Mouse (Mus musculus): ENCODE measurements around the gene Emid1.

The Emid1 gene

GRCm38 (mm10) chr11:5151680-5152337 lies at the start of gene Emid1:
Gene Emid1, minus strand, starts transcription at chr11:5152257.
- no peak for DNase-seq (ENCODE audit: low read depth, low spot score)

DNA sequence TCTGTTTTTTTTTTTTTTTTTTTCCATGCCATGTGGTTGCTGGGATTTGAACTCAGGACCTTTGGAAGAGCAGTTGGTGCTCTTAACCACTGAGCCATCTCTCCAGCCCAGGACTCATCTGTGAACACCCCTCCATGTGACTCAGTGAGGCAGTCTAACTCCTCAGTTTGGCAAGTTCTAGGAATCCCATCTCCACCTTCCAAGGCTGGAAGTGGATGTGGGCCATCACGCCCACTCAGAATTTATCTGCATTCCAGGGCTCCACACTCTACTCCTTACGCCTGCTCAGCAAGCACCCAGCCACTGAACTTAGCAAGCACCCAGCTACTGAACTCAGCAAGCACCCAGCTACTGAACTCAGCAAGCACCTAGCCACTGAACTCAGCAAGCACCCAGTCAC lies 47.8 kb upstream of the Emid1 start:
- DNase-seq (ENCODE audit: low read depth, low spot score): peak; percentile 51

- no peak for DNase-seq (ENCODE audit: low read depth, low spot score)
Measured at GRCm38 (mm10) chr11:5197068-5197467, 45.0 kb upstream of the Emid1 start.

DNA sequence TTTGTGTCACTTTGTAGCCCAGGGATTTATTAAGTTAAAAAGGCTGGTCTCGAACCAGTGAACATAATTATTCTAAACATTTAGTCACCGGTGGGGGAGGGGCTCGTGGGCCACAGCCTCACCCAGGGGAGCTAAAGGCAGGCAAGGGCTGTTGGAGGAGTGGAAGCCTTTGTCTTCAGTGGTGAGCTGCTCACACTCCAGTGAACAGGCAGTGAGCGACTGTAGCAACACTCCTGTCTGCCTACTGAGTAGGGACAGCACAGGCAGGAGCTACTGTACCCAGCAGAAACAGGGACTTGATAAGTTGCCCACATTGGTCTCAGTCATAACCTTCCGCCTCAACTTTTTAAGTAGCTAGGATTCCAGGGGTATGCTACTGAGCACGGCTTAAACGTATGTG lies 44.5 kb upstream of the Emid1 start:
- no peak for DNase-seq (ENCODE audit: low read depth, low spot score)

GRCm38 (mm10) chr11:5193576-5193881 lies 41.5 kb upstream of the Emid1 start:
- no peak for DNase-seq (ENCODE audit: low read depth, low spot score)

DNA sequence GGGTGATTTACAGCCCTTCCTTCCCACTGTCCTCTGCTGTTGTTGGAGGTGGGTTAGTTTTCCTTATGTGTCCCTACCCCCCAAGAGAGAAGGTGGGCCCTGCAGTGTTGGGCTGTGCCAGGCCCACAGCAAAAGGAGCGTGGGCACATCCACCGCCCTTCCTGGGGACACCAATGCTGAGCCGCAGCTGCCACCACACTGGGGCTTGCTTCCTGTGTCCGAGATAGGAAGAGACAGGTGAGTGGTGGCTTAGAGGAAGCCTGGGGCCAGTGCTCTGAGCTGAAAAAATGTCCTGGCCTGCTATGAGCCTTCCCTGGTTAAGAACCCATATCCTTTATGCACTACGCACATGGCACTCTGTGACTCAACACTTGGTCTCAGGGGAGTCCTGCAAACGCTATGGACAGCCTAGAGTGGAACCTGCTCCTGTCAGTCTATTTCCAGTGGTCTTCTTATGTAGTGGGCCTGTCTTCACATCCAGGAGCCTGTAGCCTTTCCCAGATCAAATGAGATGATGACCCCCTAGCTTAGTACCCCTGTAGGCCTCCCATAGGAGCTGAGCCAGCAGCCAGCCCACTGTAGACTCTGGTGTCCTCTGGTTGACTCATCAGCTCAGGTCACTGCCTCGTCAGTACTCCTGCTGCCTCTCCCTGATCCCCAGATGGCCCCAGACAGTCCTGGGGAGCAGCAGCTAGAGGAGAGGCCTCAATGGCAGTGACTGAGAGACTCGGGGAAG lies 41.0 kb upstream of the Emid1 start:
- peak; percentile 24 for DNase-seq (ENCODE audit: low read depth, low spot score)

DNA sequence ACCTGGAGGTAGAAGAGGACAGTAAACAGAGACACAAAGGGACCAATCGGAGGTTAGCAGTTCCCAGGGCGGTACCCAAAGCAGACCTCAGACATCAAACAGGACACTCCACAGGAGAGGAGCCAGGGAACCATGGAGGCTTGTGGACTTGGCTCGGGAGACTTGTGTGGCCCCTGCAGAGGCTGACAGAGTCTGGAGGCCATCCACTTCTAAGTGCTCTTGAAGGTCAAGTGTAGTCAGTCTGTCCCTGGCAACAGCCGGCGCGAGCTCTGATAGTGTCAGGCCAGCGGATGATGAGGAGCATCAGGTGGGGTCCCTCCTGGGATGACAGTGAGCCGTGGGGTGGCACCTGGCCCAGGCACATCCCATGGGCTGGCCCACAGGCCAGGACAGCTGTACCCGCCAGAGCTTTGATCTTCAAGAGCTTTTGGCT lies 40.0 kb upstream of the Emid1 start:
- DNase-seq (ENCODE audit: low read depth, low spot score): no peak

GRCm38 (mm10) chr11:5189239-5189933 lies 37.3 kb upstream of the Emid1 start:
- DNase-seq (ENCODE audit: low read depth, low spot score): no peak

GRCm38 (mm10) chr11:5188170-5188569 lies 36.1 kb upstream of the Emid1 start:
- DNase-seq (ENCODE audit: low read depth, low spot score): no peak

GRCm38 (mm10) chr11:5184832-5185231 lies 32.8 kb upstream of the Emid1 start:
- DNase-seq (ENCODE audit: low read depth, low spot score): no peak

DNA sequence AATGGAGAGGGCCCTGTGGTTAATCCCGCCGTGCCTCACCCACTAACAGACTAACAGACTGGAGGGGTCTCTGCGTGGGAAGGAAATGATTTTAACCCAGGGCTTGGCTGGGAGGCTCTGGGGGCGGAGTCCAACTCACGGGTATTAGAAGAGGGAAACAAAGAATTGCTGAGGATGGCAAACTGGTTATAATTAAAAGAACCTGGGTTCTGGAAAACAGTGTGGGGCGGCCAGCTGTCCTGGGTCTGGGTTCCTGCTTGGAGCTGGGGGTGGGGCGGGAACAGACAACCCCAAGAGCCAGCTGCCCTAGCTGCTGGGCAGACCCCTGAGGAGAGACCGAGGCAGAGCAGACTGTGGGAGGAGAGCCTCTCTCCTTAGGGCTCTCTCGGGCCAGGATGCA lies 32.2 kb upstream of the Emid1 start:
- no peak for DNase-seq (ENCODE audit: low read depth, low spot score)

DNA sequence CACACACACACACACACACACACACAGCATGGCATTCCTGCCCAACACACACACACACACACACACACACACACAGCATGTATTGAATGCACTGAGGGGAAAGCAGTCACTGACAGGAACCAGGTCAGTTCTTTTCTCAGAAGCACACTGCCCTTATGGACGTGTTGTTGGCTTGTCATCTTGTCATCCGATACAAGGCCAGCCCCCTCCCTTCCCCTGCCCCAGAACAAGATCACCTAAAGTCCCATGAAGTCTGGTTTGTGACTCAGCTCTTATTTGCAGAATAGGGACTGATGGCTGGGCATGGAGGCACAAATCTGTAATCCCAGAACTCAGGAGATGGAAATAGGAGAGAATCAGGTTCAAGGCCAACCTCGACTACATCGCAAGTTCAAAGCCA lies 30.8 kb upstream of the Emid1 start:
- no peak for DNase-seq (ENCODE audit: low read depth, low spot score)

- DNase-seq (ENCODE audit: low read depth, low spot score): peak; percentile 73
Measured at GRCm38 (mm10) chr11:5181850-5182404, 29.9 kb upstream of the Emid1 start.

DNA sequence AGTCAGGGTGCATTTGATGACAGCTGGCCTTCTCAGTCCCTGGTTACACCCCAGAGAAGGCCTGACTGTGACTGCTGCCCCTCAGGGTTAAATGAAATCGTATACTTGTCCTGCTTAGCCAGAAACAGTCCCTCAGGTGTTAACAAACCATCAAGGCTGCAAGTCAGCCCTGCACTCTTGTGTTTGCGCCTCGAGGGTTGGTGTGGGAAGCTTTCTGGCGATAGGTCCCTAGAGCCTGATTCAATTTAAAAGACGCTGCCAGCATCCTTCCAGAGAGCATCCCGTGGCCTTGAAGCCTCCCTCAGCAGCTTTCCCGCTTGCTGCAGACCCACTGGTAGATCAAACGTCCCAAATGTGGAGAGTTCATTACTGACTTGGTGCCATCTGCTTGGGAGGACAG lies 27.3 kb upstream of the Emid1 start:
- DNase-seq (ENCODE audit: low read depth, low spot score): no peak

- peak; percentile 17 for DNase-seq (ENCODE audit: low read depth, low spot score)
Measured at GRCm38 (mm10) chr11:5177171-5177570, 25.1 kb upstream of the Emid1 start.

DNA sequence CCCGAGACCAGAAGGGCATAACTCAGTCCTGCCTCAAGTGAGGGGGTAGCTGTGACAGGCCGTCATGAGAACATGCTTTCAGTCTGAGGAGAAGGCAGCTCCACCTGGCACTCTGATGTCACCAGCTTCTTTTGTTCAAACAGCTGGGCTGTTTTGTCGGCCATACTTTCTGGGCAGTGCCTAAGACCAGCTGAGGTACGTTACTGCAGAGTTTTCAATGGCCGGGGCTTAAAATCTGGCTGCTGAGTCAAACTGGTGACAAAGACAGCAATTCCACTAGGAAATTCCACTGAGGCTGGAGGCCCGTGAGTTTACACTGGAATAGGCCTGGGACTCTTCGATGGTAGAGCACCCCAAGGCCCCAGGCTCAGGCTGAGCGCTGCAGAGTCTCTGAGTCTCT lies 24.6 kb upstream of the Emid1 start:
- no peak for DNase-seq (ENCODE audit: low read depth, low spot score)

GRCm38 (mm10) chr11:5175866-5176265 lies 23.8 kb upstream of the Emid1 start:
- no peak for DNase-seq (ENCODE audit: low read depth, low spot score)

DNA sequence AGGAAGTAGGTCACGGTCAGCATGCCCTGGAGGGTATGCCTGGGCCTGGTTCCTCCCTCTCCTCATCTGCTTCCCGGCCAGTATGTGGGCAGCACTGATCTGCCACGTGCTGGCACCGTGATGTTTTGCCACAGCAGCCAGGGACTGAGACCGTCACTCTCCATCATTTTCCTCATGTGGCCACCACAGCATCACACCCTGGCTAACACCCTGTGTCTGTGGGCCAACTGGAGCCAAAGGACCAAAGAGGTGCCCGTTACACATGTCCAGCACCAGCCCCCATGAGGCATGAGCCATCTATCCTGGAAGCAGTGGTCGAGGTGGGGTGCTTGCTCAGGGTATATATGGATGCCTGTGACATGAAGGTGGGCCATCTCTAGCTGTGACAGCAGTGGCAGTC lies 23.1 kb upstream of the Emid1 start:
- DNase-seq (ENCODE audit: low read depth, low spot score): no peak

DNA sequence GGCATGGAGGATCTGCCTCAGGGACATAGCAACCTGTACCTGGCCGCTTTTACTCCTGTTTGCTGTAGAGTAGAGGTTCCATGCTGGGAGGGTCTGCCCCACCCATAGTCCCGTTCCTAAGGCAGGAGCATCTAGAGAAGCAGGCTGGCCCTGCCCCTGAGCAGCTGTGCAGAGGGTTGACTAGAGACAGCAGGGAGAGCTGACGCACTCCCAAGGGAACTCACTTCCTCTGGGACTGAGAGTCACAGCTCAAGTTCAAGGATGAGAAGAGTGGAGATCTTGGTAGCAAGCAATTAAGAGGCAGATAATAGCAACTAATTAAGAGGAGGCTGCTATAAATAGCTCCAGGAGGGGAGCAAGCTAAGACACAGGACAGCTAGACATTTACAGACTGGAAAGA lies 20.8 kb upstream of the Emid1 start:
- DNase-seq (ENCODE audit: low read depth, low spot score): no peak

- no peak for DNase-seq (ENCODE audit: low read depth, low spot score)
Measured at GRCm38 (mm10) chr11:5167311-5167710, 15.3 kb upstream of the Emid1 start.

GRCm38 (mm10) chr11:5165471-5165916 lies 13.4 kb upstream of the Emid1 start:
- DNase-seq (ENCODE audit: low read depth, low spot score): no peak

DNA sequence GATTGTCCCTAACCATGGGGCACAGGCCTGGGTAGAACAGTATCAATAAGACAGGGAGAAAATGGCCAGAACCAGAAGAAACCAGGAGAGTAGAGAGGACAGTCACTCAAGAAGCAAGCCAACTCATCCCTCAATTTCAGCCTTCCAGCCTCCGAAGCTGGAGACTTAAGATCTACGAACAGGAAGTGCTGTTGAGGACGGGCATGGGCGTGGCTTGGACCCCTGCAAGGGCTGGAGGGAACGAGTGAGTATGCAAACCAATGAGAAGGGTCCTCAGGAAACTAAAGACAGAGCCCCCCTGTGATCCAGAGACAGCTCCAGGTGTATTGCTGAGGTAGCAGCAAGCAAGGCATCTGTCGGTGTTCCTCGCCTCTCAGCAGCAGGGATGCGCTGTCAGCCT lies 12.3 kb upstream of the Emid1 start:
- no peak for DNase-seq (ENCODE audit: low read depth, low spot score)

- no peak for DNase-seq (ENCODE audit: low read depth, low spot score)
Measured at GRCm38 (mm10) chr11:5163421-5163820, 11.4 kb upstream of the Emid1 start.
